Mouse (Mus musculus) olfactory bulb, adult 2 months (tissue): ENCODE results near the gene Galnt2.

Experiments
- CTCF ChIP-seq: fragments of 200-500 bp; IDR thresholded peaks from 2 replicates; pipeline ENCODE4 v1.5.1; 2012; ENCODE audit warnings: low read depth, mild to moderate bottlenecking, low read length, moderate library complexity; ENCODE audit not compliant: insufficient read depth
- POLR2A ChIP-seq: fragments of 200-500 bp; IDR thresholded peaks from 2 replicates; pipeline ENCODE4 v1.6.1; 2012; ENCODE audit warnings: mild to moderate bottlenecking, low read depth, low read length, moderate library complexity; ENCODE audit not compliant: insufficient read depth

DNA sequence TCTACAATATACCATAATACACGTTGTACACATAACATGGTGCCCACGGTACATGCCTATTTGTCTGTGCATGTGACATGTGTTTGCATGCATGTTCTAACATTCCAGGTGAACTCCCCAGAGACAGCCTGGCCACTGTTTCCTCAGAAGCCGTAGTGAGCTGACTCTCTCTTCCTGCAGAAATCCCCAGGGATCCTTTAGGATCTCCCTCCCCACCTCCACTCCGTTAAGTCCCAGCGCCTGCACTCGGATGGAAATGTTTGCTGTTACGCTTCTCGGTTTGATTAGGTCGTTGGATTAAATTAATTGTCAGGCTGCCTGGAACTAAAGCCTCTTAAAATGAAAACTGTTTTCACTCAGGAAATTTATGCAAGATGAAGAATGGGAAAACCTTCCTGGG lies 31.9 kb downstream of the Galnt2 start:
- TF ChIP-seq POLR2A (no peak), CTCF (no peak)
